Comparison of ENCODE assay signal across 17 mouse cellular contexts in genomic region chr7:75222704-75223431, GRCm38 (mm10).
"Had no signal": no experiment of that assay in that cellular context is flagged by ENCODE, and none has a peak within 500 bp of the region (broad histone marks: within the 10 kb centered on the region; RNA-seq: fewer than 3 reads in every experiment).

No protein-coding gene starts in this region.

- H3K4me1 ChIP-seq: liver, embryonic 12.5 days; midbrain, embryonic 10.5 days; midbrain, embryonic 12.5 days; neural tube, embryonic 13.5 days; neural tube, embryonic 15.5 days; stomach, embryonic 15.5 days had no signal

- H3K9me3 ChIP-seq: liver, embryonic 12.5 days; midbrain, embryonic 10.5 days; midbrain, embryonic 12.5 days; neural tube, embryonic 15.5 days; stomach, embryonic 15.5 days had no signal

- H3K27ac ChIP-seq: liver, embryonic 12.5 days; liver, embryonic 14.5 days; midbrain, embryonic 10.5 days; midbrain, embryonic 12.5 days; neural tube, embryonic 13.5 days; neural tube, embryonic 15.5 days; stomach, embryonic 15.5 days; stomach, postnatal 0 days had no signal

- H3K4me3 ChIP-seq: liver, embryonic 12.5 days; midbrain, embryonic 10.5 days; midbrain, embryonic 12.5 days; myocyte; neural tube, embryonic 13.5 days; neural tube, embryonic 15.5 days; stomach, embryonic 15.5 days had no signal

- DNase-seq: lung, adult 18-20 months; lung, postnatal 14 days; midbrain, embryonic 14.5 days; right cerebral cortex, postnatal 14 days; thymus, adult 2 months; thymus, postnatal 25 days; thymus, postnatal 4 days had no signal

- H3K27me3 ChIP-seq: liver, embryonic 12.5 days; midbrain, embryonic 12.5 days; neural tube, embryonic 13.5 days; neural tube, embryonic 15.5 days; stomach, embryonic 15.5 days had no signal

- H3K9ac ChIP-seq: liver, embryonic 12.5 days; liver, embryonic 14.5 days; midbrain, embryonic 12.5 days; neural tube, embryonic 13.5 days; neural tube, embryonic 15.5 days; stomach, embryonic 15.5 days had no signal

- H3K36me3 ChIP-seq: liver, embryonic 12.5 days; midbrain, embryonic 10.5 days; midbrain, embryonic 12.5 days; neural tube, embryonic 13.5 days; neural tube, embryonic 15.5 days; stomach, embryonic 15.5 days had no signal

- H3K4me2 ChIP-seq: liver, embryonic 12.5 days; midbrain, embryonic 12.5 days; neural tube, embryonic 13.5 days; neural tube, embryonic 15.5 days; stomach, embryonic 15.5 days had no signal

- ATAC-seq: liver, embryonic 12.5 days; midbrain, embryonic 16.5 days had no signal
